Mouse (Mus musculus): ENCODE results near the gene Pitpna.
"Not testable (repeated sequence)": the region's sequence is repeated elsewhere in the genome, so short reads cannot be mapped to it uniquely, and the experiment has no call there.

Gene Pitpna

DNA sequence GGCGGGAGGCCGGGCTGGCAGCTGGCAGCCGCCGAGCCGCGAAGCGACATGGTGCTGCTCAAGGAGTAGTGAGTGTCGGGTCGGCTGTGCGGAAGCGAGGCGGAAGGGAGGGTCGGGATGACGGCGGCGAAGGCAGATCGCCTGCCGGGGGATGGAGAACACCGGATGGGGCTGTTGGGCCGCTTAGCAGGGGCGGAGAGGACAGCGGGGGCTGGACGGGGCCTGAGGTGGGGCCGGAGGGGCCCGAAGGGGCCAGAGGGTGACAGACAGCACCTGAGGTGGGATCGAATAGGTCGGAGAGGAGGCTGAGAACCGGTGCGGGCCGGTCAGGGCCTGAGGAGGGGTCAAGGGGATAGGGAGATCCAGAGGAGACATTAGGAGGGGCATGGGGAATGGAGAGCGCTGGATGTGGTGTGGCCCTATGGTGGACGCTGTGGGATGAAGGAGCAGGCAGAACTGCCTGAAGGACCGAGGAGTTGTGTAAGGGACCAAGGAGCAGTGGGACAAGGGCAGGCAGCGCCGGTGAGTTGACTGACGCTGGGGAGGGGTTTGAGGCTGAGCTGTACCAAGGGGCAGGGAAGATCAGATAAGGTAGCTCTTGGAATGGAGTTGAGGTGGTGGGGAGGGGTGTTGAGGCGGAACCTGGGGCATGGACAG lies 516 bp downstream of the Pitpna start:
- no peak for DNase-seq (ENCODE audit: low spot score)

DNA sequence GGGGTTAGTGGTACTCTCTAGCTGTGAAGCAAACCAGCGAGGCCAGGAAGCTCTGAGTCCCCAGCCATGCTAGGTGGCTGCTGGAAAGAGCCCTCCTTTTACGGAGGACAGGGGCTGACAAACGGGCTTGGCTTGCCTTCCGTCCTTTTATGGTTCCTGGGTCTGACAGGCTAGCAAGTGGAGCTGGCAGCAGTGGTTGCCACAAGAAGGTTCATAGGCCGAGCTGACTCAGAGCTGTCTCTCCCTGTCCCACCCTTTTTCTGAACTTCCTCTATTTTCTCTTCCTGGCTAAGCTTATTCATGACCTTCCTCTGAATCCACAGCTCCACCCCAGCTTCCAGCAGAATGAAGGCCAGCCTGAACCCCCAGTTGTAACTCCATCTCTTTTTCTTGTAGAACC lies 4.7 kb downstream of the Pitpna start:
- DNase-seq (ENCODE audit: low spot score): no peak

DNA sequence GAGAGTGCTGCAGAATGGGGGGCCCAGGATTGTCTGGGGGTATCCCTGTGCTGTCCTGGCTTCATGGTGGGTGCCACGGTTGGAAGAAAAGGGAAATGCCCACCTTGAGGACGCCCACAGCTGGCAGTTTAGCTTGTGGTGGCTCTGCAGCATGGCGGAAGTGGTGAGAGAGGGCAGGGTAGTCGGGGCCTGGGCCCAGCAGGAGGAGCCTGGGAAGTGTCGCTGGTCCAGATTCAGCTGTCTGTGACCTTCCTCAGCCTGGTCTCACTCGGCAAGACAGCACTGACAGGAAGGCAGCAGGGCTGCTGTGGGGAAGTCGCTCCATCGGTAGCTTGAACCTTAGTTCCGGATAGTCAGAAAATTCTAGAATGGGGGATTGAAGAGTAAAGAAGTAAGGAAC lies 6.5 kb downstream of the Pitpna start:
- DNase-seq (ENCODE audit: low spot score): no peak

DNA sequence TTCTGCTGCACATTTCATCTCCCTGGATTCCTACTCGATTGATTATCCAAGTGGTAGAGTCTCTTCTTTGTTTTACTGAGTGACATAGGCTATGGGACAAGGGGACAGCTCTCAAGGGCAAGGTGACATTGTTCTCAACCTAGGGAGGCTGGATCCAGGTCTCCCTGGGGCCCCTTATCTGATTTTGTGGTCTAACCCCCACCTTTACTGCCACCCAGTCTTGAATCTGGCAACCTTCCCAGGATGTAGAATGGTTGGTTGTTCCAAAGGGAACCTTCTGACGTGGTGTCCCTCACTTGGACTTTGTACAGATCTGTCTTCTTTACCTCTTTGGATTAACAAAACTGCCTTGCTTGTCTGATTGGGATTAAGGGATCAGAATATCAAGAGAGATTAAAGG lies 7.5 kb downstream of the Pitpna start:
- no peak for DNase-seq (ENCODE audit: low spot score)

DNA sequence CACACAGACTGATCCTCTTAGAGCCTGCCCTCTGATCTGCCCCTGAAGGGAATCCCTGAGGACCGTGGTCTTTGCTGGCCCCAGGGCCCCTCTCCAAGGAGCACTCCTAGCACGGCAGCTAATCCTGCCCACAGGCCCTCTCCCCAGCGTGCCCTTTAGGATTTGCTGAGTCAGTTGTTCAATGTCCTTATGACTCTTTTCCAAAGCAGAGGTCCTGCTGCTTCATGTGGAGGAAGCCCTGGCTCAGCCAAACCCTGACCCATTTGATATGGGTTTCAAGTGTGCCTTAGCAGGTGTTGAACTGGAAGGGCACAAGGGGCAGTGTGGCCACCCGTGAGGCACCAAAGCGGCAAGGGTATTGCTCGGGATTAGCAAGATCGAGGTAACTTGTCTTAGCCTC lies 7.9 kb downstream of the Pitpna start:
- no peak for DNase-seq (ENCODE audit: low spot score)

DNA sequence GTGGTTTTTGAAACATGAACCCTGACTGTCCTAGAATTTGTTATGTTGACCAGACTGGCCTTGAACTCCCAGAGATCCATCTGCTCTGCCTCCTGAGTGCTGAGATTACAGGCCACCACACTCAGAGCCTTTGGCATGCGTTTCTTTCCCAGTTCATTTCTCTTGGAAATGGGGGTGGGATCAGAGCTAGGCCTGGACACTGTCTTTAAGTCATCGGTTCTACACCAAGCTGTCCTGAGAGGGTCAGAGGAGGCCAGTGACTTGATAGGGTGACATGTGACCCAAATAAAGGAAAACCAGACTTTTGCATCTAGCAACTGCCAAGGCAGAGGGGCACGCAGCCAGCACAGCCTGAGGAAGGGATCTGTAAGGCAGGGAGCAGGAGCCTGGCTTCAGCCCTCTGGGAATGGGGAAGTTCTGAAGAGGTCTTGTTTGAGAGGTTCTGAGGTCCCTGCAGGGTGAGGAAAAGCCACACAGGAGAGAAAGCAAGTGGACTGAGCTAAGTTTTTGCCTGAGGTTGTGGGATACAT lies 8.9 kb downstream of the Pitpna start:
- no peak for DNase-seq (ENCODE audit: low spot score)

DNA sequence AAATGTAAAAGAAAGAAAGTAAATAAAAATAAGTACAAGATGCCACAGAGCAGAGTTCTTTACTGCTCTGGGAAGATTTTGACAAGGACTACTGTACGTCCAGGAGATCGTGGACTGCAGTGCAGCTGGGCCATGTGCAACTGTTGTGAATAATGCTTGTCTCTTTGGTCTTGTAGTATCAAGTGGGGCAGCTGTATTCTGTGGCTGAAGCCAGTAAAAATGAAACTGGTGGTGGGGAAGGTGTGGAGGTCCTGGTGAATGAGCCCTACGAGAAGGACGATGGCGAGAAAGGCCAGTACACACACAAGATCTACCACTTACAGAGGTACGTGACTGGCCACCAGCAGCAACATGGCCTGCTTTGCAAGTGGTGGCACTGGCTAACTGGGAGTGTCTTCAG lies 10.1 kb downstream of the Pitpna start:
- no peak for DNase-seq (ENCODE audit: low spot score)

DNA sequence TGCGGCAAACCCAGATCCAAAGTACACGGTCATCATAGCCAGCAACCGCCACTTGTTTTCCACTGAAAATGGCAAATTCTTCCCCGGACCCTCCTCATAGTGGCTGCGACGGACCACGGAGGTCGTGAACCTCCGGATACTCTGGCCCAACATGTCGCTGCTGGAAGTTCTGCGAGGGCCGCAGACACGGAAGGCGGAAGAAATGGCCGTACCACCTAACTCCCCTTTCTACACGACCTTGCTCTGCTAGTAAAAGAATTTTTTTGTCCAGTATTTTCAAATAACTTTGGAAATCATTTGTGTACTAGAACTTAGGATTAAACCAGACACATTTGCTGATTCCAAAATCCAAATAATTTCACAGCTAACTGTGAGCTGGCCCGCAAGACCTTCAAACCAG lies 11.9 kb downstream of the Pitpna start:
- not testable (repeated sequence) for DNase-seq (ENCODE audit: low spot score)

DNA sequence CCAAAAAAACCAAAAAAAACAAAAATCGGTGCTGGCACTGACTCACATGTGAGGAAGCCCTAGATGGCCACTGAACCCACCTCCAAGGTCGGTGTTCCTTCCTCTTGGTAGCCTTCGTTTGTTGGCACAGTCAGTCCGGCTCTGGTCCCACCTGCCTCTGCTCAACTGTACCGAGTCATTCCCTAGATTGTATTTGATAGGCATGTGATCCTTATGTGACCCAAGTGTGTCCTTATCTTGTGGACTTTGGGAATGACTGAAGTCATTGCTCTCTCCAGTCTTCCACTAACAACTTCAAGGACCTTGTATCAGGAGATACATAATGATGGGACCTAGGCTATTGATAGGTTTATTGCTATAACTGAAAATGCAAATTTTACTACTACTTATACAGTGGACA lies 16.9 kb downstream of the Pitpna start:
- DNase-seq (ENCODE audit: low spot score): no peak

DNA sequence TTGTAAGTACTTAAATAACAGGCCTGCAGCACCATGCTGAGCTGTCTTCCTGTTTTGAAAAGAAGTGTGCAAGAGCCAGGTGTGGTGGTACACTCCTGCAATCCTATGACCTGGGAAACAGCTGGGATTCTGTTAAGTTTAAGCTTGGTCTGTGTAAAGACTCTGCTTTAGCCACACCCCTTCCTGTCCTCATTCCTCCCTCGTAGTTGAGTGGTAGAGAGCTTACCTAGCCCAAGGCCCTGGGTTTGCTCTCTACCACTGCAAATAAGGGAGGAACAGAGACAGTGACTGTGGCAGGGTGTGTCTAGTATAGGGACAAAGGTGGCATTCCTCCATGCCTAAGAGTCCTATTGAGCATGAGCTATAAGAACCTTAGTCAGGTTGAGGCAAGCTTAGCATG lies 17.4 kb downstream of the Pitpna start:
- no peak for DNase-seq (ENCODE audit: low spot score)

DNA sequence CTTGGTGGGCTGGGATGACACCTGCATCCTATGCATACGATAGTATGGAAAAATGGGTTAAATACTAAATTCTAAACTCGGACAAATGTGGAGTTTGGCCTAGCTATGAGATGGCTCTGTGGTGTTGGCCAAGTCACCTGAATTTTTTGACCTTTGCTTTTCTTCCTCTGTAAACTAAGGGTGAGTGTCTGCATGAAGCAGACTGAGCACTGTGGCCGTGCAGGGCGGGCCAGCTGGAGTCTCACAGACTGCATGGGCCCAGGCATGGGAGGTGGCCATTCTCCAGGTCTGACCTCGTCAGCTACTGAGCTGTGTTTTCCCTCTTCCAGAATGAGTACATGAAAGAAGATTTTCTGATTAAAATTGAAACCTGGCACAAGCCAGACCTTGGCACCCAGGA lies 20.9 kb downstream of the Pitpna start:
- no peak for DNase-seq (ENCODE audit: low spot score)

DNA sequence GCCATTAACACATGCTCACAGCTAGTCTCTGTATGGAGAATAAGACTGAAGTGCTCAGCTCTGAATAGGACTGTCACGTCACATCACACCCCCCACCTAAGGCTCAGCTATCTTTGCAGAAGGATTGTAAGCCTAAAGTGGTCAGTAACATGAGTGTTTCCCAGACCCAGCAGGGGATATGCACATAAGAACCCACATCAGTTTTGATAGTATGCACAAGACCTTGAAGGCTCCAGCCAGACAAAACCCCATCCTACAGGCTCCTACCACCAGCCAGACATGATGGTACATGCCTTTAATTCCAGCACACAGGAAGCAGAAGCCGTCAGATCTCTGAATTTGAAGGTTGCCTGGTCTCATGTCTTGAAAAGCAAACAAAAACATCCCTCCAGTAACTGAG lies 22.1 kb downstream of the Pitpna start:
- no peak for DNase-seq (ENCODE audit: low spot score)

DNA sequence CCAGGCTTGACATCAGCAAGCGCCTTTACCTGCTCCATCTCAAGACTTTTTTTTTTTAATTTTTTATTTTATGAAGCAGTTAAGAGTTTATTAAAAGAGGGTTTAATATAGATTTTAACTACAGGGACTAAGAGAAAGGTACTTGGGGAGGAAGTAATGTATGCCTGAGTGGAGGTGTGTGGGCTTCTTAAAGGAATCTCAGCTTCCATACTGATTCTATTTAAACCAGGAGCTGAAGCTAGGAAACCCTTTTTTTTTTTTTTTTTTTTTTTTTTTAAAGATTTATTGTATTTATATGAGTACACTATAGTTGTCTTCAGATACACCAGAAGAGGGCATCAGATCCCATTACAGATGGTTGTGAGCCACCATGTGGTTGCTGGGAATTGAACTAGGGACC lies 26.9 kb downstream of the Pitpna start:
- DNase-seq (ENCODE audit: low spot score): no peak

DNA sequence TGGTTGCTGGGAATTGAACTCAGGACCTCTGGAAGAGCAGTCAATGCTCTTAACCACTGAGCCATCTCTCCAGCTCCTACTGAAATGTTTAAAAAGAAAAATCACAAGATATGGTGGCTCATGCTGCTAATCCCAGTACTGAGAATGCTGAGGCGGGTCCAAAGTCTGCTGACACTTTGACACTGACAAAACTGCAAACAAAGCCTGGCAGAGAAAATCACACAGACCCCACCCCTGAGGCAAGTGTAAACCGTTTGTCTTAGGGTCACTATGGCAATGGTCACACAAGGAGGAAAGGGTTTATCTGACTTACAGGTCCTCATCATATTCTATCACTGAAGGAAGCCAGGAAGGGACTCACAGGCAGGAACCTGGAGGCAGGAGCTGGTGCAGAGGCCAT lies 27.7 kb downstream of the Pitpna start:
- no peak for DNase-seq (ENCODE audit: low spot score)

DNA sequence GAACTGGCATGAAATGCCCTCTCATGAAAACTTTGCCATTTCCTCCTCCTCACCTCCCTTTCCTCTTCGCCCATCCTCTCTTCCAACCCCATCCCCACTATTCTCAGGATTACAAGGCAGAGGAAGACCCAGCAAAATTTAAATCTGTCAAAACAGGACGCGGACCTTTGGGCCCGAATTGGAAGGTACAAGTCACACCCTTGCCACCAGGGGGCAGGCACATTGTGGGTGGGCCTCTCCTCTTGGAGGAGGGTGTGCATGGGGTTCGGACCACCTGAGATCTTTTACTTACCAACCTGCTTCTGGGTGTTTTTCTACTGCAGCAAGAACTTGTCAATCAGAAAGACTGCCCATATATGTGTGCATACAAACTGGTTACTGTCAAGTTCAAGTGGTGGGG lies 31.2 kb downstream of the Pitpna start:
- DNase-seq (ENCODE audit: low spot score): no peak

DNA sequence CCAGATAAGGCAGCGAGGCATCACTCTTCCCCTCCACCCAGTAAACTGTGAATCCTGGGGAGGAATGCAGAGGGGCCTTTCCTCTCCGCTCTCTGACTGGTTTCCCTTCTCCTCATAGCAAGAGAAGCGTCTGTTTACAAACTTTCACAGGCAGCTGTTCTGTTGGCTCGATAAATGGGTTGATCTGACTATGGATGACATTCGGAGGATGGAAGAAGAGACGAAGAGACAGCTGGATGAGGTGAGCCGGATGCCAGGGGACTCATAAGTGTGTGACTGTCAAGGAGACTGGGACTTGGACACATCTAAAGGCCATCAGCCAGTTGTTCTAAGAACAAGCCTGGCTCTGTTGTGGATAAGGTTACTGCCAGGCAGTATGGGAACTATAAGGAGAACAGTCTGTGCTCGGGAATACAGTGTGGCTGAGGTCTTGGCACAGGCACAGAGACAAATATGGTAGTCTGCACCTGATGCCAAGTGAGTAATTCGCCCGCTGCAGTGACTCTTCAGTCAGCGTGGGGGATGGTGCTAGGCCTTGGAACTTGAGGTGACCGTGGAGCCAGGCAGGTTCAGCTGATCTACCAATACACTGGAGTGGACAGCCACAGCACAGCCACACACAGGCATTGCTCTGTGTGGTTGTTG lies 32.4 kb downstream of the Pitpna start:
- no peak for DNase-seq (ENCODE audit: low spot score)

DNA sequence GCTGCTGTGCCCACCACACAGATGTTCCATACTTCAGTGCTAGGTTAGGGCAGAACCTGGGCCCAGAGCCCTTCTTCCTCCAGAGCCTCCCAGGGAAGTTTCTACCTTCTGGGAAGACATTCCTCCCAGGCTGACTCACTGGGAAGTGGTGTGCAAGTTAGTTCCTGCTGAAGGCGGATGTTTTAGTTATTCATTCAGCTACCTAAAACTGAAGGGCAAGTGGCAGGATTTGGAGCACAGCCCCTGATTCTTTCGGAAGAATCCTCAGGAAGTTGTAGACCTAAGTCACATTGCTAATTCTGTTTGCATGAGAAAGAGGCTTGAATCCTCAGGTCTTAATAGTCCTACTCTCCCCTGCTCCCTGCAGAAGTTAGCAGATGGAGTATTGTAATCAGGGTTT lies 33.5 kb downstream of the Pitpna start:
- DNase-seq (ENCODE audit: low spot score): no peak

DNA sequence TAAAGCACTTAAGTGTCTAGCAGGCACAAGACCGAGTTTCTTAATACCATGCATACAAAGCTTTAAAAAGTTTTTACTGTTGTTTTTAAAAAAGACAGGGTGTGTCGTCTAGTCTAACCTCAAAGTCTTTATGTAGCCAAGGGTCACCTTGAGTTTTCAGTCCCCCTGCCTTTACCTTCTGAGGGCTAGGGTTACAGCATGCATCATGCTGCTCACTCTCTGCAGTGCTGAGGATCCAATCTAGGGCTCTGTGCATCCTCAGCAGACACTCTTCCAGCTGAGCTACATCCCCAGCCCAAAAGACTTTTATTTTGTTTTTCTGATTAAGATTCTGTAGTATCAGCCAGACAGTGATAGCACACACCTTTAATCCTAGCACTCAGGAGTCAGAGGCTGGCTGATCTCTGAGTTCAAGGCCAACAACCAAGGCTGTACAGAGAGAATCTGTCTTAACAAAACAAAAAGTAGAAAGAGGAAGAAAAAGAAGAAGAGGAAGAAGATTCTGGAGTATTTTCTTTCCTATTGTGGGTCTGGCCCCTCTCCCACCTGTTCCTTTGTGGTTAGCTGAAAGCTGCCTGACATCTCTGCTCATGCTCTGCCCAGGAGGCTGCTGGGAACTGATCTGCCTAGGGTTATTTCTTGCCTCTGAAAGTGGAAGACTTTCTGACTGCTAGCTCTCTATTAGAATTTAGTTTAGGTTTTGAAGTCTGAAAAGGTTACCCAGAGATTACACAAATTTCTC lies 34.9 kb downstream of the Pitpna start:
- no peak for DNase-seq (ENCODE audit: low spot score)

DNA sequence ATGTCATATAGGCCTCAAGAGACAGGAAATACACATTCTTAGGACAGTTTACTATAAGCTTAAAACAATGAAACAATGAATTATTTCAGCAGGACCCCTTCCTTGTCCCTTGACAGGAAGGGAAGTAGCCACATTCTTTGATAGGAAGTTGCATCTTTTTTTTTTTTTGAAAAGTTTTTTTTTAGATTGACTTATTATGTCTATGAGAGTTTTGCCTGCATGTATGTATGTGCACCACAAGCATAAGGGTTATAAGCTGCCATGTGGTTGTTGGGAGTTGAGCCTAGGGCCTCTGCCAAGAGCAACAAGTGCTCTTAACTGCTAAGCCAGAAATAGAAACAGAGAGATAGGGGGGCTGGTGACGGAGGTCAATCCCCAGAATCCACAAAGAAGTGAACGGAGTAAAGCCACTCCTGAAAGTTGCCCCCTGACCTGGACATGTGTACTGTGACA lies 36.2 kb downstream of the Pitpna start:
- DNase-seq (ENCODE audit: low spot score): no peak

DNA sequence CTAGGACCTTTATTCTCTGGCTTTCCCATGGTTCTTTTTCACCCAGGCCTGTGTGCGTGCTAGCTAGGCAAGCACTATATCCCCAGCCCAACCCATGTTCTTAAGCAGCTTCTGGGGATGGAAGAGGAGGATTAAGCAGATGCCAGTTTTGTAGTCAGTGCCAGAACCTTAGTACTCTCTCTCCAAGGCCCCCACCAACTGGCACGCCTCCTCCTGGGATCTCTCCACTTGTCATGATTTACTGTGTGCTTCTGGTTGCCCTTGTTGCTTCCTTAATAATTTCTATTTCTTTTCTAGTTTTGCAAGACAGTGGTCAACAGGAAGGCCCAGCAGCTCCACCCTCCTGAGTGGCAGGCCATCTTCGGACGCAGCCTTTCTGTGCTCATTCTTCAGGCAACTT lies 37.9 kb downstream of the Pitpna start:
- no peak for DNase-seq (ENCODE audit: low spot score)

DNA sequence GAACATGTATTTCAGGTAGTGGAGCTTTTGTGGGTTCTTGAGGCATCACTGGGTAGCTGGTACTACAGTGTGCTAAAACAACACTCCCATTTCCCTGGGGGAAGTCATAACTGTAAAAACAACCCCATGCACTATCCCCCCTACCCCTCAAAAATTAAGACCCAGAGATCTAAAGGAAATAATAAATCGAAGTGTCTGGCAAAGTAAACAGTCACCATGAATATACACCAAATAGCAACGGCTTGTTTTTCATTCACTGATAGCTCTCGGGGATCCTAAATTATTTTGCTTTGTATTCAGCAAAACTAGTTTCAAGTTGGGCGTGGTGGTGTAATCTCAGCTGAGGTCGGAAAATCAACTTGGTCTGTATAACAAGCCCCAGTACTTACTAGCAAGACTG lies 42.2 kb downstream of the Pitpna start:
- DNase-seq (ENCODE audit: low spot score): no peak

DNA sequence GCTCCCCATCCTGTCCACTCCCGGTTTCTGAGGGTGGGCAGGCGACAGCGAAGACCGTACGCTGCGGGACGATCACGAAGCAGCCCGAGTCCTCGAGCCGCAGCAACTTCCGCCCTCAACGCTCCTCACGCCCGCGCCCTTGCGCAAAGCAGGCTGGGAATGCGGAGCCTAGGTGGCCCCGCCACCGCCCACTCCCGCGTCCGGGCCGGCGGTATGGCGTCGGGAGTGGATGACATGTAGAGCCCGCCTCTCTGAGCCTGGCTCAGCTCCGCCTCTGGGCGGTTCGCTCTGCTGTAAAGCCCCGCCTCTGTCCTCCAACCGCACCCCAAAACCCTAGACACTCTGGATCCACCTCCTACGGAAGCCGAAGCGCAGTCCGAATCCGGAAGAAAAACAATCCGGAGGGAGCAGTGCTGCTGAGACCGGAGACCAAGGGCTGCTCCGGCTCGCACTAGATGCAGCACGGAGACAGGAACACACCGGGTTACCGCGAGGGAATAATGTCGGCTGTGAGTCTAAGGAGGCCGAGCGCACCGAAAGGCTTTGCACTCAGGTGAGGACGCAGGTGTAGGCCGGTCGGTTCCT lies 42.8 kb downstream of the Pitpna start, which contains the start of gene Inpp5k:
Gene Inpp5k, plus strand, starts transcription at position 344 of the 585 bp plus-strand sequence.
- peak; percentile 74 for DNase-seq (ENCODE audit: low spot score)

Measured in urinary bladder, postnatal 10 days (tissue).